Mouse (Mus musculus): Measurements from ENCODE around the gene Gtf2f1.
"Not testable (repeated sequence)": the region's sequence is repeated elsewhere in the genome, so short reads cannot be mapped to it uniquely, and the experiment has no call there.

Gtf2f1 gene

GRCm38 (mm10) chr17:57011236-57012141 is at the start of gene Gtf2f1, which contains the start of gene Gm17949:
Gtf2f1 (minus strand) TSS chr17:57011288.
Gm17949 (plus strand) TSS chr17:57011469.
- peak; percentile 92 for DNase-seq (ENCODE audit: low spot score)

DNA sequence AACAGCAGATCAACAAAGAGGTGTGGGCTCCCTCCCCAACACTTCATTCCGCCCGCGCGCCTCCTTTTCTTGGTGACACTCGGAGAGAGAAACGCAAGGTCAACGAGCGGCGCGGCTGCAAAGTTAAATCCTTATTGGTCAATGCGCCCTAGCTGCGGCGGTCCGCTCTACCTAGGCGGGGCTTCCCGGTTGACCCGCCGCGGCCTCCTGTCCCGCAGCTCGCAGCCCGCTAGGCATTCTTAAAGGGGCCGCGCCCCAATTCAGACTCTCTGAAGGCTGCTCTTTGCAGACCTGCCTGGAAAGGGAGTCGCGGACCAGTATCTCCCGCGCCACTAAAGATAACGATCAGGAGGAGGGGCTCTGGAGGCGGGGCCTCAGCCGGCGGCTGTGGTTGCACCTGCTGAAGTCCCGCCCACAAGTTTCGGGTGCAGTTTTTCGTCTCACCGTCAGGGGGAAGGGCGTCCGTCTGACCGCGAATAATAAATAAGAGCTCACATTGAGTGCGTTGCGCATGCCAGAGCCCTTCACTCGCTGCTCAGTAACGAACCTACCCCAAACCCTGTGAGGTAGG is 49.2 kb upstream of the Gtf2f1 start:
- DNase-seq (ENCODE audit: low spot score) = peak; percentile 97

DNA sequence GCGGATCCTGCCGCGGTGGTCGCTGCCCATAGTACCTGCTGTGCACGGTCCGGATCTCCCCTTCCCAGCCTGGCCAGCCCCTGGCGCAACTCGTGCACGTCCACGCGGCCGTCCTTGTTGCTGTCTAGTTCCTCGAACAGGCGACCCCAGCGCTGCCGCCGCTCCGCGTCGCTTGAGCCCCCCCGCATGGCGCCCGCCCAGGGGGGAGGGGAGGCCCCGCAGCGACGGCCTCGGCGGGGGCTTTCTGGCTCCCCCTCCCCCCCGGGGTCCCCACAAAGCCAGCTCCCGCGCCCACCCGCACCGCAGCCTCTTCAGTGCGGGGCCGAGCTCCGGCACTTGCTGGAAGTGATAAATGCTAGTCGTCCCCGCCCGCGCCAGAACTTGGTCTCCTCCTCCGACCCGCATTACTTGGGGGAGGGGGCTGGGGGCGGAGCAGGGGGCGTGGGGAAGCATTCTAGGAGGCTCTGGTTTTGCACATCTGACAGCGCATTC is 48.4 kb upstream of the Gtf2f1 start, which contains the start of gene Slc25a23:
Slc25a23 (minus strand) TSS at position 378 of the 492 bp plus-strand sequence.
- peak; percentile 41 for DNase-seq (ENCODE audit: low spot score)

DNA sequence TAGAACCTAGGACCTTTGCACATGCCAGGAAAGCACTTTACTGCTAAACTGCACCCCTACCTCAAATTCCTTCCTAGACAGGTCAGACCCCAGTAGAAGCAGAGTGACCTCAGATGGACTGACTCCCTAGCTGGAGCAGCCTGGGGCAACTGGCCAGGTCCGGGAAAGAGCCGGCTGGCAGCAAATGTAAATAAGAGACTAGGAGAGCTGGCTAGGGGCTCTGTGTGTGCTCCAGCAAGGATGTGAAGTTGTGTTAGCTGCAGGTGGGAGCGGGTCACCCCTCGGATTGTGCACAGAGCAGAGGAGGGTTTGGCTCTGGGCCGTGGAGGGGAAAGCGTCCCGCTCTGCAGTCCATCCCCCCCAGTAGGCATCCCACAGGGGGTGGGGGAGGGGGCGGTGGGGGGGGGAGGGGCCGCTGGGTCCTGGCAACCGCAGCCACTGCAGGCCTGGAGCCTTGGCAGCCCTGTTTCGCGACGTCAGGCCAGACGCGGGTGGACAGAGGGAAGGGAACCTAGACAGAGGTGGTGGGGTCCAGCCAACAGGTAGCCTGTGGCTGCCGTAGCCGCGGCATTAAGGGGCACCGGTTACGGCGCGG is 47.9 kb upstream of the Gtf2f1 start, which contains the start of gene Crb3:
Crb3 (plus strand) TSS at position 215 of the 595 bp plus-strand sequence.
- peak; percentile 28 for DNase-seq (ENCODE audit: low spot score)

- DNase-seq (ENCODE audit: low spot score) = no peak
Observed at GRCm38 (mm10) chr17:57056246-57056645, 45.2 kb upstream of the Gtf2f1 start.

DNA sequence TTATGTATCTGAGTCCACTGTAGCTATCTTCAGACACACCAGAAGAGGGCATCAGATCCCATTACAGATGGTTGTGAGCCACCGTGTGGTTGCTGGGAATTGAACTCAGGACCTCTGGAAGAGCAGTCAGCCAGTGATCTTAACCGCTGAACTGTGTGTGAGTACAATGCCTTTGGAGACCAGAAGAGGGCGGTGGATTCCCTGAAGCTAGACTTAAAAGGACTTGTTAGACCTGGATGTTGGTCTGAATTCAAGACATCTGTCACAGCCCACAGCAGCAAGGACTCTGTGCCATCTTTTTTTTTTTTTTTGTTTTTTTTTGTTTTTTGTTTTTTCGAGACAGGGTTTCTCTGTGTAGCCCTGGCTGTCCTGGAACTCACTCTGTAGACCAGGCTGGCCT is 40.6 kb upstream of the Gtf2f1 start:
- not testable (repeated sequence) for DNase-seq (ENCODE audit: low spot score)

DNA sequence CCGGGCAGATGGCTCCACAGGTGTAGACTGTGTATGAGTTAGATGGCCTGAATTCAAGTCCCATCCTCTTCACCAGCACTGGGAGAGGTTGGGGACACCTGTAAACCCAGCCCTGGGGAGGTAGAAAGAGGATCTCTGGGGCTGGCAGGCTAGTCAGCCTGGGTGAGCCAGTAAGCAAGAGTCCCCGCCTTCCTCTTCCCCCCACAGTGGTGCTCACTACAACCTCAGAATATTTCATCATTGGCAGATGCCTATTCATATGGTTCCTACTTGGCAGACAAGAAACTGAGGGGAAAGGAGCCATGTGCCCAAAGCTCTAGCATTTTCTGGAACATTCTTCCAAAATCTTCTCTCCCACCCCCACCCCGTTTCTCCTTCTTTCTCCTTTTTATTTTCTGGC is 37.7 kb upstream of the Gtf2f1 start:
- DNase-seq (ENCODE audit: low spot score) = no peak

DNA sequence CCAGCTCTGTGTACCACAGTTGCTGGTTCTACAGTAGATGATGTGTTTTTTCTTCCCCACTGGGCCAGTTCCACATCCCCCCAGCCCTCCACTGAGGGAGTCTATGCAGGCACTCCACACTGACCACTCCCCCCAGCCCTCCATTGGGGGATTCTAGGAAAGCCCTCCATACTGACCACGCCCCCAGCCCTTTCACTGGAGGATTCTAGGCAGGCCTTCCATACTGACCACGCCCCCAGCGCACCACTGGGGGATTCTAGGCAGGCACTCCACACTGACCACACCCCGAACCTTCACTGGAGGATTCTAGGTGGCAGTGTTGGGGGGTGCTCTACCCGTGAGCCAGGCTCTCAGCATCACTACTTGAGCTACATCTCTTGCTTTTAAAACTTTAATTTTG is 36.3 kb upstream of the Gtf2f1 start:
- DNase-seq (ENCODE audit: low spot score) = no peak

DNA sequence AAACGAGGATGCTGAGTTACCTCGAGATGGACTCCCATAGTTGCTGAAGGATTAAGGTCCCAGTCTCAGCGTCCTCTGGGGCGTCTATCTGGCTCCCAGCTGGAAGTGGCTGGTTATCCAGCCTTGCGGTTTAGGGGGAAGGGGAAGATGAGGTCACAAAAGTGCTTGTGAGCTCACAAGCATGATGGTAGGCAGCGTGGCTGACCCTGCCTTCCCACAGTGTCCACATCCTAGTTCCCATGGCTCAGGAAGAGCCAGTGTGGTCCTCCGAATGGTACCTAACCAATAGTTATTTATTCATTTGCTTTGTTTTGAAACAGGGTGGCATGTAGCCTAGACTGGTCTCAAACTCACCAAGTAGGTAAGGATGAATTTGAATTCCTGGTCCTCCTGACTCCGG is 30.5 kb upstream of the Gtf2f1 start, which contains the start of gene Slc25a41:
Slc25a41 (minus strand) TSS at position 101 of the 400 bp plus-strand sequence.
- DNase-seq (ENCODE audit: low spot score) = no peak

DNA sequence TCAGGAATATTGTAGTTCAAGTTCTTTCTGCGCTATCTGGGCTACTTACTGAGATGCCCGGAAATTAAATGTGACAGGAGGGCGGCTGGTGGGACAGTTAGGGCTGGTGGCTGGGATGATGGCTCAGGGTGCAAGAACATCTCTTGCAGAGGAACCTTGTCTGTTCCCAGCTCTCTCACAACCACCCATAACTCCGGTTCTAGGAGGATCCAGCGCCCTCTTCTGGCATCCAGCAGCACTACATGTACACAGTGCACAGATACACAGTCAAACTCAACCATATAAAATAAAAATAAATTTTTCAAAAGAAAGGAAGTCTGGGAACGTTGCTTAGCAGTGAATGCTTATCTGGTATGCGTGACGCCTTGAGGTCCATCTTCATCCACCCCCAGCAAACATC is 27.9 kb upstream of the Gtf2f1 start:
- DNase-seq (ENCODE audit: low spot score) = no peak

- DNase-seq (ENCODE audit: low spot score) = no peak
Observed at GRCm38 (mm10) chr17:57032854-57033253, 21.8 kb upstream of the Gtf2f1 start.

DNA sequence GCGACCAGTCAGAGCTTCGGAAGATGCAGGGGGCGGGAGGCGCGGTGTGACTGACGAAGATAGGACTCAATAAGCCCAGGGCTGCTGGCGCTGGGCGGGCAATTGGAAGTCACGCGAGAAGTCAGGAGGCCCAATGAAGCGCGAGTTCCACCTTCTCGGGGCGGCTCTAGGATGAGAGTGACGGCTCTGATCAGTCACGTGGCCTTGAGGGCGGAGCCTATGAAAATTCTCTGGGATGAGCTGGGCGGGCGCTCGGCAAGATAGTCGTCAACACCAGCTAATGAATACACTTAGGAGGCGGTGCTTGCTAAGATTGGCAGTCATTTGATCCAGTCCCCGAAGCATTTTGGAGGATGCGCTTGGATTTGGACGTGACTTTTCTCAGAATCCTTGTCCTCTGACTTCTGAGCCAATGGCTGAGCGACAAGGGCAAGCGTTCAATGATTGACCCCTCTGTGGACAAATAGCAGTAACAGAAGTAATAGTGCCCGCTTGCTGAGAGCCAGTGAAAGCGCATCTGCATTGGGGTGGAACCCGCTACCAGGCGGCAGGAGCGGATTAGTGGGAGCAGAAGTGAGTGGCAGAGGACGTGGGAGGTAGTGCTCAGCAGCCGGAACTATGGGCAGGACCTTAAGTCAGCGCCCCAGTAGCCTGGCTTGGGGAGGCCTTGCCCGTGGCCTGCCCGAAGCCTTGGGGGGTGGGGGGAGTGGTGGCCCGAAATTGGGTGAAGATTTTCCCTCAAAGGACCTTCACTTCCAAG is 20.8 kb upstream of the Gtf2f1 start:
- DNase-seq (ENCODE audit: low spot score) = peak; percentile 100

DNA sequence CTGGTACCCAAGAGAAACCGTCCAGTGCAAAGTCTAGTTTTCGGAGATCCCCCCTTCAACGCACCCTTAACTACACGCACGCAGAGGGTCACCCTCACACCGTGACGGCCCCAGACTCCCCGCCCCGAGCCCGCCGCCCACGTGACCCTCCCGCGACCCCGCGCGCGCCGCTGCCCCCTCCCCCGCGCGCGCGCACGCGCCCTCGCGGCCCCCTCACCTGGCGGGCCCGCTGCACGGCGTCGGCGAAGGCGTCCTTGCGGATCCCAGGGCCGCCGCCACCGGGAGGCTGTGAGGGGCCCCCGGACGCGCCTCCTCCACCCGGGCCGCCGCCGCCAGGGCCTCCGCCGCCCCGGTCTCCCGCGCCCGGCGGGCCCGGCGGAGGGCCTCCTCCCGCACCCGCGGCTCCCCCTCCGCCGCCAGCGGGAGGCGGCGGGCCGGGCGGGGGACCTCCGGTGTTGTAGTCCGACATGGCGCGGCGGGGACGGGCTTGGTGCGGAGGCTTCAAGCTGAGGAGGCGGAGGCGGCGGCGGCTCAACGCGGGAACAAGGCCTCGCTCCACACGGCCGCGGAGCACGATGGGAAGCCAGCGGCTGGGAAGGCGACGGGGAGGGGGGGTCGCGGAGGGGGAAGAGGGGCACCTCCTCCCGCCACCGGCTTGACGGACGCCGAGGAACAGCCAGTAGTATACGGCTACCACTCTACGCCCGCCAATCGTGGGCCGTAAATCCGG is 20.0 kb upstream of the Gtf2f1 start, which contains the start of gene Khsrp:
Khsrp (minus strand) TSS at position 592 of the 730 bp plus-strand sequence.
- DNase-seq (ENCODE audit: low spot score) = no peak

- DNase-seq (ENCODE audit: low spot score) = no peak
Observed at GRCm38 (mm10) chr17:57029691-57030090, 18.6 kb upstream of the Gtf2f1 start.

- no peak for DNase-seq (ENCODE audit: low spot score)
Observed at GRCm38 (mm10) chr17:57027471-57027870, 16.4 kb upstream of the Gtf2f1 start.

DNA sequence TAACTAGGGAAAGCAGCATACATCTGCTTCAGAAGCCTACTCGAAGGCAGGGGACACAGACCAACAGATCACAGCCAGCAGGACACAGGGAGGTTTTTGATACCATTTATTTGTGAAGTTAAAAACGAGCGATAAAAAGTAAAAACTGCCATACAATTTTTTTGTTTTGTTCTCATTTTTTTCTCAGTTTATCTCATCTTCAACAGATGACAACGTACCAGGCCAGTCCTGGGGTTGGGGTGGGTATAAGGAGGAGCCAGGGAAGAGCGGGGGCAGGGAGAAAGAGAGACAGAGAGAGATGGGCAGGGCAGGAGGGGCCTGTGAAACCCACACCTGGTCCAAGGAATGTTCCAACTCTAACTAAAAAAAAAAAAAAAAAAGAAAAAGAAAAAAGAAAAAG is 9.9 kb upstream of the Gtf2f1 start:
- DNase-seq (ENCODE audit: low spot score) = no peak

DNA sequence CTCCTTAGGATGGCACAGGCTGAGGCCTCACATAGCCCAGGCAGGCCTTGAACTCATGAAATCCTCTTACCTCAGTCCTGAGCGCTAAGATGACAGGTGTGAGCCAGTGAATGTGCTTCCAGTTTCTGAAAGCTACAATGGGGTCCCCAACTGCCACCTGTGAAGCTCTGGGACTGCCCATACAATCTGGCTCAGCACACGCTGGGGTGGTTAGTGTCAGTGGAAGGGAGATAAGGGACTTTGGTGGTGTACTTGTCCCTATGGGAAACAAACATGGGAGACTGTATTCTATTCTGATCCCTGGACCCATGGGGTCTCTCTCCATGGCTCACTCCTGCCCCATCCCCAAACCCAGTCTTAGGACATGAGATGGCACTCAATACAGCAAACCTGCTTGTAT is 8.6 kb upstream of the Gtf2f1 start:
- DNase-seq (ENCODE audit: low spot score) = no peak

DNA sequence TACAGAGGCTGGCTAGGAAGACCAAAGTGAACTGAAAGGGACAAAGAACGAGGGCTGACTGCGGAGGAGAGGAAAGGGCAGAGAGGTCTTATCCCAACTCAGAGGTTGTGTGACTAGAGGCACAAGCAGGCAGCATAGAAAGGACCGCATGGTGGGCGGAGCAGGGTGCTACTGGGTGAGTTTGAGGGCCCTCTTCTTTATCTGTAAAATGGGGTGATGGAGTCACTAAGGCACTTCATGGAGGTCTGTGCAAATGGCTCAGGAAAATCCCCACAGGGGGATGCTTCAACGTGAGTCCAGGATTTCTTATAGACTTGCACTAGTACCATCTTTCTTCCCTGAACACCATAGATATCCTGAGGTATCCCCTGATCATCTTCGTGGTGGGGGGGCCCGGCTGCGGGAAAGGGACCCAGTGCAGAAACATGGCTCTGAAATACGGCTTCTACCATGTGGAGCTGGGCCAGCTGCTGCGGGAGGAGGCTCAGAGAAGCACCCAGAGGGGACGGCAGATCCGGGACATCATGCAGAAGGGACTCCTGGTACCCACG is 1.2 kb upstream of the Gtf2f1 start:
- DNase-seq (ENCODE audit: low spot score) = no peak

- no peak for DNase-seq (ENCODE audit: low spot score)
Observed at GRCm38 (mm10) chr17:57010911-57011235, 215 bp downstream of the Gtf2f1 start.

DNA sequence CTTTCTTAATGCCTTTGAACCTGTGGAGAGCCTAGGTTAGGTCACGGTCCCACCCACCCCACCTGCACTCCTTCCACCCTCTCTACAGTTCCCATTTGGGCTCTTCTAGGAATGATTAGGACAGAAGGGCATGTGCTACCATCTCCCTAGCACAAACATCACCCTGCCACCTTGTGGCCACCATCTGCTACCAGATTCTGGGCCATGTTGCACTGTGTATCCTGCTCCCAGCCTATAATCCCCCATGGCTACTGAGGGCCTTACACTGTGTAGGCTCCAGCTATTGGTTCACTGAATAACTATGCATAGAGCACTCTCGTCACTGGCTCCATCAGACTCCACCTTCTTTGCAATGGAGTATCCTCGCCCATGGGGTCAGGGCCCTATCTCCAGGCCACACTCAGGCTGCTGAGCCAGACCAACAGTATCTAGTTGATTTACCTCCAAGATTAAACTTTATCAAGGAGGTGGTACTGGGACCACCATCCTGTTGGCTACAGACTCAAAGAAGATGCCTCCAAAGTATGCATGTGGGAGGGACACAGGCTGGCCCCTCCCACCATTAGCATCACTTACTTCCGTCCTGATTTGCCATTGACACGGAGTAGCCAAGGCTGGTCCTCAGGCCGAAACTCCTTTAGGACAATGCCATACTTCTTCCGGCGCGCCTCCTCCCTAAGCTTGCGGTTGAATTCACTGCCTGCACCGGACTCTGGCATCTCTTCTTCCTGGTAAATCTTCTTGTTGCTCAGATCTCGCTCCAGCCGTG is 3.8 kb downstream of the Gtf2f1 start:
- no peak for DNase-seq (ENCODE audit: low spot score)

Measured in lung, postnatal 25 days (tissue).